Mouse (Mus musculus): ENCODE measurements around the gene Capza3.

DNA sequence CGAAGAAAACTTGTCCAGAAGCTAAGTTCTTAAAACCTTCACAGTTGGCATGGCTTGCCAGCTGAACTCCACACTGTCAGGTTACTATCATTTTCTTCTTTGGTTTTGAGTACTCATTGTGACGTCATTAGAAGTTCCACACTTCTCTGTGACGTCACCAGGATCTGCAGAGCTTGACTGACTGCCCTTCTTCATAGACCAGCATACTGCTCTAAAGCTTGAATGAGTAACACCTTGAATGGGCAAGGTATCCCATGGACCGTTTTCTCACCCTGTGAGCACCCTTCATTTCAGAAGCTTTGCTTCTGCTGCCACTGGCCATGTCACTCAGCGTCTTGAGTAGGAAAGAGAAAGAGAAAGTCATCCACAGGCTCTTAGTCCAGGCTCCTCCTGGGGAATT, 305 bp downstream of the Capza3 start, which contains the start of gene Plcz1:
- TF ChIP-seq TAL1 (IDR thresholded peaks at IDR 0.05; ENCODE audit: low read length): no peak
- TF ChIP-seq GATA1 (IDR thresholded peaks at IDR 0.05; ENCODE audit: low read length): no peak

Measured in erythroblast, embryonic 14.5 days (primary cell).